Mouse (Mus musculus): ENCODE measurements around the gene Ankrd12.

Gene Ankrd12

DNA sequence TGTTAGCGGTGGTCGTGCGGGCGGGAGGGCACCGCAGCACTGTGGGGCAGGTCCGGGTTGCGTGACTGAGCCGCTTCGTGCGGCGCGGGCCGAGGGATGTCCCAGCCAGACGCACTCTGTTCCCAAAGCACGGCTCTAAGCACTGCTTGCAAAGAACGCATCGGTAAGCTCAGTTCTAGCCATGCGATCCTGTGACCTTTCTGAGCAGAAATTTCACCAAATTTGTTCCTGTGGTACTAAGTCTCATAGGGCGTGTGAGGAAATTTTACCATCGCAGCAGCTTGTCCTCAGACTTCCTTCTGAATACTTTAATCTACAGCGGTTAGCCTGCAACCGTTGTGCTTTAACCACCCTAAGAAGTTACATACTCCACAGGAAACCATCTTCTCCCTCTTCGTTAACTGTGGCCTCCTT, 555 bp upstream of the Ankrd12 start:
- under 1% methylated on average over 23 of the region's 23 CpGs for WGBS

DNA sequence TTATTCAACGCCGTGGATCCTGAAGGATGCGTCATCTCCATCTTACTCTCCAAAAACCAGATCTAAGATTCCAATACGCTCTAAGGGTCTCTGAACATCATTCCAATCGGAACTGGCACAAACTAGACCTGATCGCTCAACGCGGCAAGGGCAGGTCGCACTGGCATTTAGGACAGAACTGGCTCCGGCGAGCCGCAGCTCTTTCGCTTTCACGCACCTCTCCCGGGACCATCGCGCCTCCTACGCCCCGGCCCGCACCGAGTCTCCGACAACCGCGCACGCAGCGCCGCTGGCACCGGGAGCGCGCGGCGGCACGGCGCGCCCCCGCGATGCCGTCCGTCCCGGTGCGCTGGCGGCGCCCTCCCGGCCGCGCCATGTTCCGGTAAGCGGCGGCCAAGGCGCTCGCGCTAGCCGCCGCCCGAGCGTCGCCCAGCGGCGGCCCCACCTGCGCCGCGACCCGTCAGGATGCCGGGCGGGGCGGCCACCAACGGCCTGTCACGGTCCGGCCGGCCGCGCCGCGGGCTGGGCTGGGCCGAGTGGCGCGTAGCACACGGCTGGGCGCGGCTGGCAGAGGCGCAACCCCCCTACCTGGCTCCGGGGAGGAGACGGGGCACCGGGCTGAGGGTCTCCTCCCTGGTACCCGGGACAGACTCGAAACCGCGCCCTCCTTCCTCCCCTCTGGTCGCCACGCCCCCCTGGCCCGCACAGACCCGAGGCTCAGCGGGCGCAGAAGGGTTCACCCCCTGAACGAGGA, 538 bp downstream of the Ankrd12 start:
- under 1% methylated on average over 92 of the region's 95 CpGs for WGBS

DNA sequence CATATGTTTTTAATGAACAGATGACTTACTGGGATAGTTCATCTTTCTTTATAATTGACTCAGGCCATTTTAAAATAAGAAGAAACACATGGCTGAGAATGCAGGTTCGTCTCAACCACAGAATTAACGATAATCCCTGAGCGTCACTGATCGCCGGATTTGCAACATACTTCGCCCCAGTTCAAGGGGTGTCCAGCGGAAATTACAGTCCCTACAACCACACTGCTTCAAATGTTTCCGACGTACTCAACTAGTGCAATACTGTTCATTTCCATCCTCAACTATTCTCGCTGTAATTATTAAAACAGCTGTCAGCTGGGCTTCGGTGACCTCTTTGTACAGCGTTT, 1.1 kb downstream of the Ankrd12 start:
- 2% methylated on average over 12 of the region's 12 CpGs for WGBS

DNA sequence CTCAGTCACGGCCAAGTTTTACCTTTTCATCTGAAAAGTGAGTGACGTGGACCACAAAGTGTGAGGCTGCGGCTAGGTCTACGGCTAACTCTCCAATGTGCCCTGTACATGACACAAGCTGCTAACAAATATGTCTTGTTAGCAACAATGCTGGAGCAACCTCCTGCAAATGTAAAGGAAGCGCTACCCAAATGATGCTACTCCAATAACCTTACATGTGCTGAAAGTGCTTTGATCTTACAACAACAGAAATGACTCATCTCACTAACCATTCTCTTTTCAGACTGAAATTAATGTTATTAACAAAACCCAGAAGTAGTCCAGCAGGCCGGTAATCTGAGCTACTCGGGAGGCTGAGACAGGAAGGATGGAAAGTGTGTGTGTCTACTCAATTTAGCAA, 2.9 kb downstream of the Ankrd12 start:
- 68% methylated on average over 7 of the region's 7 CpGs for WGBS

DNA sequence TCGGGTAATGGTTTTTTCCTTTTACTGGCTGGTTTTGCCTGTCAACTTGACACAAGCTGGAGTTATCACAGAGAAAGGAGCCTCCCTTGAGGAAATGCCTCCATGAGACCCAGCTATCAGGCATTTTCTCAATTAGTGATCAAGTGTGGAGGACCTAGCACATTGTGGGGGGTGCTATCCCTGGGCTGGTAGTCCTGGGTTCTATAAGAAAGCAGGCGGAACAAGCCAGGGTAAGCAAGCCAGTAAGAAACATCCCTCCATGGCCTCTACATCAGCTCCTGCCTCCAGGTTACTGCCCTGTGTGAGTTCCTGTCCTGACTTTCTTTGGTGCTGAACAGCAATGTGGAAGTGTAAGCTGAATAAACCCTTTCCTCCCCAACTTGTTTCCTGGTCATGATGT, 7.9 kb downstream of the Ankrd12 start:
- WGBS, result 98% methylated on average over 2 of the region's 2 CpGs

DNA sequence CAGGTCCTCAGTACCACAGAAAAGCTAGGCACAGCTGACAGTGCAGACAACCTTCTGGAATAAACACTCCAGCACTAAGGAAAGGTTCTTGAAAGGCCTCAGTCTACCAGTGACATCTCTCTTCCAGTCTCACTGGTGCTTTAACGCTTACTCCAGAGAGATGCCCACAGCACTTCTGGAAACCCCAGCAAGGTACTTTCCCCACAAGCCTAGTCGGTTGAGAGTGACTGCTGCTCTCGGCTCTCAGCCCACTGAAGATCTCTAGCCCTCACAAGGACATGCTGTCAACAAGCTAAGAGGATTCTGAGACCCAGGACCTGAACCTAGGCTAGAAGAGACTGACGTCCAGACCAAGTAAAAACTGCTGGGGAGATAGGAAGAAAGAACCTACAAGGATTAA, 11.8 kb downstream of the Ankrd12 start:
- WGBS, result 82% methylated on average over 4 of the region's 4 CpGs

DNA sequence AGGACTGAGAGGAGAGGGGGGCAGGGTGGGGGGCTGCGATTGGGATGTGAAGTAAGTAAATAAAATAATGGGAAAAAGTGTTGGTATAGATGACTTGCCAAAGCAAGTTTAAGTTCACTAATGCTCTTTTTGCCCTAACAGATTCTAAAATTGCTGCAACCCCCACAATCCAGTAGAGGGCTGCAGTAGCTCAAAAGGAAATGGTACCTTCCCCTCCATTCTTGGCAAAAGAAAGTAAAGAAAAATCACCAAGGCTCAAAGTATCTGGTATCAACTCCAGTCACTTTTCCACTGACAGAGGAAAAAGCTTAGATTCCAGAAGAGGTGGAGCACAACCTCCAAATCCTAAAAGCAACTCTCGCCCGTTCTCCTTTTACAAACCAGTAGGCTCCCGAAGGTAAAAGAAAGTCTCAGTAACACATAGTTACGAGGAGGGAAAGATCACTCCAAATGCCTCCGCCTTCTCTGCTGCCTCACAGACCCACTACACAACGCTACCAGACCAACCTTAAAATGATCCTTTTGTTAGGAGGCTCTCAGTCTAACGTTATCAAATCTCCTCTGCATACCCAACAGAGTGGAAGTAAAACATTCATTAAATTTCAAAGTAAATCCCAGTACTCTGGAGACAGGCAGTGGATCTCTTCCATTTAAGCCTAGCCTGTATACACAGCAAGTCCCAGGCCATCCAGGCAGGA, 15.5 kb downstream of the Ankrd12 start:
- WGBS, result 49% methylated on average over 8 of the region's 8 CpGs

DNA sequence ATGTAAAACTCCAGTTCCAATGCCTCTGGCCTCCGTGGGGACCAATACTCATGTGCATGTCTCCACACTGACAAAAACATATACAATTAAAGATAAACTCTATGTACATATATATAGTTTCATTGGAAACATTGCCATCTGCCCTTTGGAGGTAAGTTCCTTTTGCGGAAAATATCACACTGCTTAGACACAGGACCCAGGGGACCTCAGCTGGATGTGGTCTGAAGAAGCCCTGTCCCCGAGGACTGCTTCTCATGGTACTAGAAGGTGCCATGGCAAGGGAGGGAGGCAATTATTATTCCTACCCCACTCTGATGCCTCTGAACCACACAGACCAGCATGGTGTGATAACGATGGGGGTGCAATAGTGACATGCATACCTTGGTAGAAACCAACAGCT, 18.7 kb downstream of the Ankrd12 start:
- WGBS, result 85% methylated on average over 4 of the region's 4 CpGs

DNA sequence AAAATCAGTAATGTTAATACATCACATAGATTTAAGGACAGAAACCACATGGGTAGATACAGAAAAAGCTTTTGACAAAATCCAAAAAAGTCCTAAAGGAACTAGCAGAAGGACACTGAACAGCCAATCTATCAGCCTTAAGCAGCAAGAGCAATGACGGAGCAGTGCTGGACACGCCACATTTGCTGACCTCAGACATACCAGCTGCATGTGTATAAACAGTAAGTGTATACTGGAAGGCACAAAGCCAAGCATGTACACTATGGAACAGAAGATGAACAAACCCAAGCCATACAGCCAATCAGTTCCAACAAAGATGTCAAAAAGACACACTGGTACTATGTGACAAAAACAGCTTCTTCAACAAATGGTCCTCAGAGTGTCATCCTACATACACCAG, 19.7 kb downstream of the Ankrd12 start:
- 88% methylated on average over 2 of the region's 2 CpGs for WGBS

DNA sequence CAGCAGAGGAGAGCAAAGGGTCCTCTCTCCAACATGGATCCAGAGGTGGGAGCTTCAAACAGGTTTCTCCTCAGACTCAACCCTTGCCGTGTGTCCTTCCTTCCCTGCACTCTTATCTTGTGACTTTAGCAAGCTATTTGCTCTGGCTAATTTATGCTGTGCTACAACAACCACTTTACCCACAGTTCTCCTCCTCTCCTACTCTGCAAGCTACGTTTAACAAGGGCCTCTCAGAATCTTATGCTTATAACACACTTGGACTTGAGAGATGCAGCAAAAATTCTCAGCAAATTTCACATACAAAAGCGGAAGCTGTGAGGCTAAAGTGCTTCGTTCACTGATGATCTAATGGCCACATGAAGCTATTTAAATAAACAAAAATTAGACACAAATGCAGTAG, 23.5 kb downstream of the Ankrd12 start:
- WGBS, result 56% methylated on average over 4 of the region's 4 CpGs

DNA sequence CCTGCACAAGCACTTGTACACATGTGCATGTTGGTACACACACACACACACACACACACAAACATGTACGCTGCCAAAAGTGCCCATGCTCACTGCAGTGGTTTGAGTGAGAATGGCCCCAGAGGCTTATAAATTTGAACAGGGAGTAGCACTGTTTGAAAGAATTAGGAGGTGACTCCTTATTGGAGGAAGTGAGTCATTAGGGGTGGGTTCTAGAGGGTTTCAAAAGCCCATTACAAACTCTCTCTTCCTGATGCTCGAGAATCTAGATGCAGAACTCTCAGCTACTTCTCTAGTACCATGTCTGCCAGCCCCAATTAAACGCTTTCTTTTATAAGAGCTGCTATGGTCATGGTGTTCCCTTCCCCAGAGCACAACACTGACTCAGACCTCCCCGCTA, 28.1 kb downstream of the Ankrd12 start:
- WGBS, result 85% methylated on average over 4 of the region's 4 CpGs

DNA sequence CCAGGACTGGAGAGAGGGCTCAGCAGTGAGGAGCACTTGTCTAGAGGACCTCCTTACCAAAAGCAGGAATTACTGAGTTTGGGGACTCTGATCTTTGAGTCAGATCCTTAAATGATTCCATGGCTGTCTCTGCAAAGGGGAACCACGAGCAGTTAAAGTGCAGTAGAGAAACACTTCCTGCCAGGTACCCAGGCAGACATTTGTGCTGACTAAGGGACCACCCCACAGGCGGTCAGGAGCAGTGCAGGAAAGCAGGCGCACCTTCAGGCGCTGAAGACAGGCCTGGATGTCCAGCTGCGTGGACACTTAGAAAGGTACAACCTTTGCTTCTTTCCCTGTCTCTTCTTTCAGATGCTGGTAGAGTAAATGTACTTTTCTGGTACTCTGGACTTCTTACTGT, 28.7 kb downstream of the Ankrd12 start:
- 82% methylated on average over 5 of the region's 5 CpGs for WGBS

DNA sequence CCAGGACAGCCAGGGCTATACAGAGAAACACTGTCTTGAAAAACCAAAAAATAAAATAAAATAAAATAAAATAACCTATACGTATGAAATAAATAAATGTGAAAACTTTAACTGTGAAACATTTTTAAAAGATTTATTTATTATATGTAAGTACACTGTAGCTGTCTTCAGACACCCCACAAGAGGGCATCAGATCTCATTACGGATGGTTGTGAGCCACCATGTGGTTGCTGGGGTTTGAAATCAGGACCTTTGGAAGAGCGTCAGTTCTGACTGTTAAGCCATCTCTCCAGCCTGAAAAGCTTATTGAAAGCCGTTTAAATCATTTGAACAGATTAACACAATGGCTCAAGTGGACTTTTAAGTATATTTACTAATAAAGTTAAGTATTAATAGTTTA, 33.2 kb downstream of the Ankrd12 start:
- 88% methylated on average over 4 of the region's 4 CpGs for WGBS

DNA sequence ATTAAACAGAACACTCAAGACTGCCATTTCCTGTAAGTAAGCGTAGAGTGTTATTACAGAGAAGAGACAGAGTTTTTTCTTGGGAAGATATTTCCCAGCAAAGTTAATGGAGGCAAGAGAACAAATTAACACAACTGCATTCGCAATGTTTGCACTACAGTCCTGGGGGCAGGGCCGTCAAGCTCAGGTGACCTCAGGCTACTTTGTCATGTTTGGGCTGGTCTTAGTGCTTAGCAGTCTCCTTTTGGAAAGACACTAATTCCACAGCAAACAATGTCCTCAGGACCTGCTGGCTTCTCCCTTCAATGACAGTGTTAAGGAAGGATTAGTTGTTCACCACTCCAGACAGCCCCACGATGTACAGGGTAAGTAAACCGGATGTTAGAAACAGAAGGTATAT, 35.9 kb downstream of the Ankrd12 start:
- 92% methylated on average over 5 of the region's 5 CpGs for WGBS

DNA sequence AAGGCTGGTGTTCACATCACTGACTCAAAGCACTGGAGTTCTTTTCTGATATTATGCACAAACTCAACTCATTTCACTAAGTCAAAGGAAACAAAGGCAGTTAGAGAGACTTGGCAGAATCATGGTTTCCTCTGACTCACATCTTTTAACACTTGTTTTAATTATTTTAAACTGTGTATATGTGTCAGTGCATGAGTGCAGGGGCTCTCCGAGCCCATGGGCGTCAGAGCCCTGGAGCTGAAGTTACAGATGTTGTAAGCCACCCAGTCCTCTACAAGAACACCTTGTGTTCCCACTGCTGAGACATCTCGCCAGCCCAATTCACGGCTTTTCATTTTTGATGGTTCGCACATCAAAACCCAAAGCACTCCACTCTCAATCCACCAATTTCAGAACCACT, 43.6 kb downstream of the Ankrd12 start:
- 49% methylated on average over 5 of the region's 5 CpGs for WGBS

DNA sequence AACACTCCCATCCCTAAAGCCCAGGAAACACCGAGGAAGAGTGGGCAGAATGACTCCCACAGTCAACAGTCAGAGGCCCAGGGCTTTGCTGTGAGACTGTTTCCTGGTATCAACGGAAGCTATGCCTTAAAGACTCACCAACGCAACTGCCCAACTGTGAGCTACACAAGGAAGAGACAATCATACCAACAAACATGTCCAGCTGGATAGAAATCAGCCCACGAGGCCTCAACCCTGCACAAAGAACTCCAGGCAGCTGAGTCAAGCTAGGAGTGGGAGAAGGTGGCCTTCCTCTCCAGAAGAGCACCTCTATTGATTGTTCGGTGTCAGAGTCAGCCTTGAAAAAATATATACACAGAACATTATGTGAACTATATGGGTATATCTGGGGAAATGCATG, 44.9 kb downstream of the Ankrd12 start:
- WGBS, result 67% methylated on average over 5 of the region's 5 CpGs

DNA sequence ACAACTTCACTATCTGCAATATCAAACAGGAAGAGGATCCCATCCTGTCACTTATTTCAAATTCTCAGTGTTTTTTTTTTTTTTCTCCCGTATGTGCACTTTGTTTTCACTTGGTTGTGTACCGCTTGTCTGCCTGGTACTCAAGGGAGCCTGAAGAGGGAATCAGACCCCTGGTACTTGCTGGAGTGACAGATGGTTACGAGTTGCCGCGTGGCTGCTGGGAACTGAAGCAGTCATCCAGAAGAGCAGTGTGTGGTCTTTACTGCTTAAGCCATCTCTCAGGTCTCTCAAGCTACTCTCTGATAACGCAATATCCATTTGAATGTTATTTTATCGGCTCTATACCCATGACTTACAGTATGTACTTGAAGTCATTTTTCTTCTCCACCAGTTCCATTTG, 52.7 kb downstream of the Ankrd12 start:
- WGBS, result 92% methylated on average over 7 of the region's 7 CpGs

DNA sequence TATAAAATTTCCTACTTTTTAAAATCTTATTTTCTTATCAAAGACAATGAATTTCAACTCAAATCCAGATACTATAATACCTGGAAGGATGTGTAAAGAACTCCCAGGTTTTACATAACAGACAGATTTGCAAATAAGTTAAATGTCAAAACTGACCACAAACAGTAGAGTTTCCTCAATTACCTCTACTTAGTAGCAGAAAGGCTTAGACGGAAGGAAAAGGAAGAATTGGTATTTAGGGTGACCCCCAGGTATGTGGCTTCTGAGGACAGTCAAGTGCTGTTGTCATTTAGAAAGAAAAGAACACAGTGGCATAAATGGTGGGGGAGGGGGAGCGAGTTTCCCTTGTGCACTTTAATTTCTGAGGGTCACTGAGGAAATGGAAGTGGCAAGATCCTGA, 65.1 kb downstream of the Ankrd12 start:
- WGBS, result 85% methylated on average over 2 of the region's 2 CpGs

DNA sequence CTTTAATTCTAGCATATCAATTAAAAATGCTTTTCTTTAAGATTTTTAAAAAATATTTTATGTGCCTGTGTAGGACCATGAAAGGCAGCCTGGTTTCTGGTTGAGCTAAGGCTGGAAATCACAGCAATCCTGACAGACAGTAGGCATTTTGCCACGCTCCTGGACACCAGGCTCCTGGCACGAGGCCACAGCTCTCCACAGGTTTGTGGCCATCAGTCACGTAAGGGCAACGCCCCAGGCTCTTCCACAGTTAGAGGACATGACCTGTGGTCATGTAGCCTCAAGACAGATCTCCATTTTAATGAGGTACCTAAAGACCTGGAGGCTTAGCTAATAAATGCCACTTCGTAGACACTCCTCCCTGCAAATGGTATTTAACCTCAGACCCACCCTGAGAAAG, 69.0 kb downstream of the Ankrd12 start:
- 83% methylated on average over 5 of the region's 5 CpGs for WGBS

DNA sequence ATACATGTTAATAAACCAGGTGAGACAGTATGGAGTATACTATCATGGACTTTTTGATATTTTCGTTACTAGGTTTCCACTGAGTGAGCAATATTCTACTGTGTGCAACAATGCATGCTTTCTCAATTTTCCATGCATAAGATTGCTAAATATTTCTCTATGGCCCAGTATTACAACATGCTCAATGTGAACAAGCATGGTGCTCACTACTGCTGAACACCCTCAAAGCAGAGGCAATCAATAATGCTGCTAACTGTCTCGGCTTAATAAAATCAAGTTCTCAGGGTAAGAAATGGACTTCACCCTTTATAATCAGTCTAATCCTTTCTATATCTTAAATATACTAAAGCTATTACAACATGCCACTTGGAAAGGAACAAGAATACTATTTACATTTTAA, 69.4 kb downstream of the Ankrd12 start:
- WGBS, result 97% methylated on average over 2 of the region's 2 CpGs

DNA sequence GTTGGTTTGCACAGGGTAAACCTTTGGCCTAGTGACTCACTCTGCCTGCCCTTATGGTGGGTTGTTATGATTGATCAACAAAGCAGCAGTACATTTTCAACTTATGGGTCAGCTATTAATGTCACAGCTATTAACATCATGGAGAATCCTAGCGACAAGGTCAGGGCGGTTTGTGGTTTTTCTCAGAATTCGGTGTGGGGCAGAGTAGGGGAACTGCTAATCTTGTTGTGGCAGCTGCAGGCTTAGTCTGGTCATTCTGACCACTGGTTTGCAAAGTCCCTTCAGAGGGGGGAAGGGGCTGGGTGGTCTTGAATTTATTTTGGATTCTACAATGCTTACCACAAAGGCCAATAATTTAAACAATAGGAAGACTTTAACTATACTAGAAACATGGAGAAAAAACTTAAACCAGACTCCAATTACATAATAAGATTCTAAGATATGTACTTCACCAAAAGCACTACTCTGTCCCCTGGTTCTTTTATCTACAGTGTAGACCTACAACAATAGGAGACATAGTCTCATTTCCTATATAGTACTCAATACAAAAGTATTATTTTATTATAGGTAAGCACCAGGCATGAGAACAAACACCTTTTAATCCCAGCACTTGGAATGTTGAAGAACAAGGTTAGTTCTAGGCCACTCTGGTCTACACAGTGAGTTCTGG, 88.6 kb downstream of the Ankrd12 start:
- WGBS, result 95% methylated on average over 3 of the region's 3 CpGs

DNA sequence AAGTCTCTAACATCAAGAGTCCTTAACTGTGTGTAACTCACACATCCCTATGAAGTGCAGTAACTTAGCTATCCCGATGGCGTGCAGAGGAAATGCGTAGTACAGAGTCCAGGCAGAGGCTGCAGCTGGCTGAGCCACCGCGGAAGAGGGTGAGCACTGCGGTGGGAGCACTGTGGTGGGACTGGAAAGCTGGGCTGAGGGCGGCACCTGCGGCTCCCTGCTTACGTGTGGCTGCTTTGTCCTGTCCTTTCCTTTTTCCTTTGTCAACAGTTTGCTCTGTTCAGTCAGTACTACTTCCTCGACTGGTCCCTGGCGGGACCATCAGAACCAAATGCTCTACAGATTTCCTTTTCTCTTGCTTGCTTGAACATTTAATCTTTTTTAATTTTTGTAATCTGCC, 109.1 kb downstream of the Ankrd12 start:
- WGBS, result 78% methylated on average over 11 of the region's 11 CpGs

DNA sequence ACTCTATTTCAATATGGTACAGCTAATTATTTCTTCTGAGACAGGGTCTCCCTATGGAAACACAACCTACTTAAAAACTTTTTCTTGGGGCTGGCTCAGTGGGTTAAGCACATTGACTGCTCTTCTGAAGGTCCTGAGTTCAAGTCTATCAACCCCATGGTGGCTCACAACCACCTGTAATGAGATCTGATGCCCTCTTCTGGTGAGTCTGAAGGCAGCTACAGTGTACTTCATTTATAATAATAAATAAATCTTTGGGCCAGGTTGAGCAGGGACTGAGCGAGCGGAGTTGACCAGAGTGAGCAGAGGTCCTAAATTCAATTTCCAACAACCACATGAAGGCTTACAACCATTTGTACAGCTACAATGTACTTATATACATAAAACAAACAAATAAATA, 114.6 kb downstream of the Ankrd12 start:
- 96% methylated on average over 2 of the region's 2 CpGs for WGBS
